Mouse (Mus musculus) intestine, postnatal 0 days (tissue): ENCODE measurements around the gene Uba3. TPM values are rescaled to one million over a fixed set of nuclear protein-coding genes. Genes with fewer than 3 reads are reported as not detected.
A peak's percentile ranks its signal among the peaks of the same experiment; 100 is the strongest.

Experiments
- ATAC-seq: fragments of 200-750 bp; cut with Nextera tagmentation; 2 replicates; pipeline ENCODE4 v1.8.0; 2017; ENCODE audit warnings: mild to moderate bottlenecking, moderate TSS enrichment, moderate library complexity
- H3K27ac ChIP-seq: fragments of 300-500 bp; sonication (generic); 2 replicates; pipeline ENCODE4 v1.5.1; 2014; ENCODE audit warnings: mild to moderate bottlenecking, low read depth, low read length, moderate library complexity
- H3K27me3 ChIP-seq: fragments of 300-500 bp; sonication (generic); replicated peaks from 2 replicates; pipeline ENCODE4 v1.6.1; 2014; ENCODE audit warnings: low read length, mixed read lengths; ENCODE audit not compliant: control insufficient read depth, insufficient read depth
- H3K36me3 ChIP-seq: fragments of 300-500 bp; sonication (generic); 2 replicates; pipeline ENCODE4 v1.6.1; 2014; ENCODE audit warnings: mild to moderate bottlenecking, moderate library complexity; ENCODE audit not compliant: control insufficient read depth, insufficient read depth
- H3K4me1 ChIP-seq: fragments of 300-500 bp; sonication (generic); replicated peaks from 2 replicates; pipeline ENCODE4 v1.6.1; 2014; ENCODE audit warnings: antibody characterized with exemption, low read length, mixed read lengths; ENCODE audit not compliant: control insufficient read depth, insufficient read depth
- H3K4me2 ChIP-seq: fragments of 300-500 bp; sonication (generic); replicated peaks from 2 replicates; pipeline ENCODE4 v1.6.1; 2014; ENCODE audit warnings: low read depth, mild to moderate bottlenecking, moderate library complexity
- H3K4me3 ChIP-seq: fragments of 300-500 bp; sonication (generic); 2 replicates; pipeline ENCODE4 v1.5.1; 2014; ENCODE audit warnings: low read depth, low read length
- H3K9ac ChIP-seq: fragments of 300-500 bp; sonication (generic); 2 replicates; pipeline ENCODE4 v1.6.1; 2014; ENCODE audit warnings: mild to moderate bottlenecking, low read depth, low read length
- H3K9me3 ChIP-seq: fragments of 300-500 bp; sonication (generic); 2 replicates; pipeline ENCODE4 v1.6.1; 2016; ENCODE audit warnings: mixed run types; ENCODE audit not compliant: control insufficient read depth
- CTCF ChIP-seq: sonication (generic); IDR thresholded peaks from 2 replicates; pipeline ENCODE4 v1.5.1; 2016; ENCODE audit warnings: low read depth, mild to moderate bottlenecking, control low read depth, antibody characterized with exemption, moderate library complexity
- WGBS: fragments of 180-500 bp; shearing (Covaris S2); extraction: QIAGEN DNeasy Blood & Tissue Kit; methylation state at CpG from one replicate; pipeline ENCODE4 v1.1.7; 2014; 5-methylcytosine and 5-hydroxymethylcytosine counted together
- polyA plus RNA-seq: library from polyadenylated mRNA; unstranded; fragments of >200 nt; fragmentation: Nextera tagmentation; extraction: Ambion mirVana; gene quantifications from 2 replicates; pipeline ENCODE4 v1.2.1, GENCODE M21; 2015

Uba3 gene
- polyA plus RNA-seq, 1 experiment from 2014 or later, result 28.5 TPM

- ATAC-seq, result no peak
- peak overlapping the region; percentile 65 for H3K4me3 ChIP-seq
- H3K27ac ChIP-seq, result peak overlapping the region; percentile 86; the same call in 1 of the 2 replicates
- H3K4me1 ChIP-seq, result peaks cover 3% of the 10 kb centered on the region
- 25% methylated on average over 18 of the region's 18 CpGs for WGBS
- no peak for TF ChIP-seq CTCF
- no peaks in the 10 kb centered on the region for H3K9me3 ChIP-seq
- no peaks in the 10 kb centered on the region for H3K27me3 ChIP-seq
- peak overlapping the region; percentile 95 for H3K4me2 ChIP-seq
- peak overlapping the region; percentile 80 for H3K9ac ChIP-seq
- peaks cover 7% of the 10 kb centered on the region; the same call in 1 of the 2 replicates for H3K36me3 ChIP-seq
Measured at GRCm38 (mm10) chr6:97147755-97148382, 57.6 kb downstream of the Uba3 start.

GRCm38 (mm10) chr6:97145156-97145555 is 60.3 kb downstream of the Uba3 start:
- Histone ChIP-seq H3K4me1 (peaks cover 3% of the 10 kb centered on the region), H3K9me3 (no peaks in the 10 kb centered on the region), H3K27ac (no peak overlapping the region), H3K27me3 (no peaks in the 10 kb centered on the region), H3K9ac (no peak overlapping the region), H3K4me3 (no peak overlapping the region), H3K36me3 (peaks cover 23% of the 10 kb centered on the region; the same call in 1 of the 2 replicates), H3K4me2 (no peak overlapping the region)
- TF ChIP-seq CTCF, result no peak
- WGBS, result 88% methylated on average over 7 of the region's 7 CpGs
- no peak for ATAC-seq

GRCm38 (mm10) chr6:97144359-97144758 is 61.1 kb downstream of the Uba3 start:
- Histone ChIP-seq H3K36me3 (peaks cover 25% of the 10 kb centered on the region; the same call in 1 of the 2 replicates), H3K27me3 (no peaks in the 10 kb centered on the region), H3K9ac (no peak overlapping the region), H3K4me1 (peaks cover 3% of the 10 kb centered on the region), H3K27ac (no peak overlapping the region), H3K9me3 (no peaks in the 10 kb centered on the region), H3K4me3 (no peak overlapping the region), H3K4me2 (no peak overlapping the region)
- no peak for ATAC-seq
- 50% methylated on average over 7 of the region's 7 CpGs for WGBS
- TF ChIP-seq CTCF, result no peak

GRCm38 (mm10) chr6:97142611-97143010 is 62.8 kb downstream of the Uba3 start:
- no peak for TF ChIP-seq CTCF
- no peak overlapping the region for H3K9ac ChIP-seq

GRCm38 (mm10) chr6:97141811-97142210 is 63.6 kb downstream of the Uba3 start:
- Histone ChIP-seq H3K4me2 (no peak overlapping the region), H3K9ac (no peak overlapping the region), H3K36me3 (peaks cover 27% of the 10 kb centered on the region; the same call in 1 of the 2 replicates), H3K27me3 (no peaks in the 10 kb centered on the region), H3K4me3 (no peak overlapping the region), H3K9me3 (no peaks in the 10 kb centered on the region), H3K27ac (no peak overlapping the region), H3K4me1 (no peaks in the 10 kb centered on the region; the same call in 1 of the 2 replicates)
- WGBS, result 77% methylated on average over 7 of the region's 7 CpGs
- TF ChIP-seq CTCF, result no peak
- ATAC-seq, result no peak

More at GRCm38 (mm10) chr6:97142611-97143010, 62.8 kb downstream of the Uba3 start:
- H3K9me3 ChIP-seq, result no peaks in the 10 kb centered on the region
- no peak for ATAC-seq
- H3K4me3 ChIP-seq, result no peak overlapping the region
- peaks cover 27% of the 10 kb centered on the region; the same call in 1 of the 2 replicates for H3K36me3 ChIP-seq
- 69% methylated on average over 8 of the region's 8 CpGs for WGBS
- H3K4me1 ChIP-seq, result peaks cover 1% of the 10 kb centered on the region
- no peaks in the 10 kb centered on the region for H3K27me3 ChIP-seq
- H3K27ac ChIP-seq, result no peak overlapping the region
- no peak overlapping the region for H3K4me2 ChIP-seq

Other genes starting within 250 kb of the Uba3 start
- 0.05 and 0.08 TPM in 2 replicates for gene Fam19a4, start 145.2 kb downstream of the Uba3 start, polyA plus RNA-seq
- 4.3 and 4.5 TPM in 2 replicates for gene Eogt, start 56.5 kb downstream of the Uba3 start, polyA plus RNA-seq
- gene Tmf1, start 26.5 kb downstream of the Uba3 start, polyA plus RNA-seq, result 42.1 and 46.0 TPM in 2 replicates
- 71.4 and 73.4 TPM in 2 replicates for gene Arl6ip5, start 5.0 kb upstream of the Uba3 start, polyA plus RNA-seq
- gene Lmod3, start 47.1 kb upstream of the Uba3 start, polyA plus RNA-seq, result 0.08 and 0.13 TPM in 2 replicates